Mouse (Mus musculus) fat pad, adult 2 months (tissue): ENCODE data around the gene Armh1.

ENCODE experiments used
- DNase-seq: peaks from one replicate; pipeline ENCODE4 v3.0.0-alpha.2; 2011; ENCODE audit warnings: low read depth, low spot score; ENCODE audit errors: extremely low read depth

Gene Armh1

GRCm38 (mm10) chr4:117251801-117252316, at the start of gene Armh1, which contains the start of gene Tmem53:
Gene Armh1 (minus strand): TSS chr4:117252125.
Gene Tmem53 (plus strand): TSS chr4:117251951.
- DNase-seq: no peak

- no peak for DNase-seq
These were observed 48.0 kb upstream of the Armh1 start for GRCm38 (mm10) chr4:117299921-117300320.

DNA sequence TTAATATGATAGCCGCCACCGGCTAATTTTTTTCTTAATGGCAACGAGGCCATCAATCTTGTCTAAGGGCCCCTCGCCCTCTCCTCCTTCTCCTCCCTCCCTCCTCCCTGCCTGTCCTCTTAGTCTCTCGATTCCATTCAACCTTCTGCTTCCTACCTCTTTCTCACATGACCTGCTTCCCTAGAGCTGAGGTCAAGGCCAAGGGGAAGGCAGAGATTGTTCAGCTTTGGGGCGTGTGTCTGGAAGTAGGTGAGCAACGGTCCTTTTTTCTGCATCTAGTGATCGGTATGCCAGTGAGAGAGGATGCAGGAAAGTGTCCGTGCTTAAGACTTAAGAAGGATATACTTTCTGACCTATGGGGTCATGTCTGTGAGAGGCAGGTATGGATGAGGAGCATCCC, 45.9 kb upstream of the Armh1 start:
- DNase-seq: no peak

DNA sequence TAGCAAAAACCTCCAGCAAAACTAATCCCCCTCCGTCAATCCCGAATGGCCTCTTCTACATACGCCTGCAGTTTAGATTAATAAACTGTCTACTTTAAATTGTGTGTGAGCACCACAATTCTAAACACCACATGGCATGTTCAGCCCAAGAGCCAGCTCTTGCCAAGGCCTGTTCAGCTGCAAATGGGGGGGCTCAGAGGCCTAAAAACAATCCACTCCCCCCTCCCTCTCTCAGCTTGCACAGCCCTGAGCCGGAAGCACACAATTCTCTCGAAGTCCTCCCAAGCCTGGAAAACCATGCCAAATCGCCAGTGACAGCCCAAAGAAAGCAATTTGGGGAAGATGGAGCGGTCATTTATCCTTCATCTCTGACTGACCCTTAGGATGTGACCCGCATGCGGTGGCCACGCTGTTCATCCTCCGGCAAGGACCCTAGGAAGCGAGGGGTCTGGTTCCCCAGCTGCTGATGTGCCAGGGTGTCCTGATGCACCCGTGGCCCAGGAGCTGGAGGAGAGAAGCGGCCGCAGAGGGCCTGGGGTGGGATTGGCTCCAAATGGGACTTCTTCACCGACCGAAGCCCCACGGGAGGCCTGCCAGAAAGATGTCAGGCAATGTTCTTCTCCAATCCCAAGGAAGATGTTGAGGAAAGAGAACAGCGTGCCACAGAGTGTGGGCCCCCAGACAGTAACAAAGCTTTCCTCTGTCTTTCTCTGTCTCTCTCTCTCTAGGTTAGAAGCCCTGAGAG, 45.1 kb upstream of the Armh1 start:
- no peak for DNase-seq

GRCm38 (mm10) chr4:117291696-117292095, 39.8 kb upstream of the Armh1 start:
- no peak for DNase-seq

DNA sequence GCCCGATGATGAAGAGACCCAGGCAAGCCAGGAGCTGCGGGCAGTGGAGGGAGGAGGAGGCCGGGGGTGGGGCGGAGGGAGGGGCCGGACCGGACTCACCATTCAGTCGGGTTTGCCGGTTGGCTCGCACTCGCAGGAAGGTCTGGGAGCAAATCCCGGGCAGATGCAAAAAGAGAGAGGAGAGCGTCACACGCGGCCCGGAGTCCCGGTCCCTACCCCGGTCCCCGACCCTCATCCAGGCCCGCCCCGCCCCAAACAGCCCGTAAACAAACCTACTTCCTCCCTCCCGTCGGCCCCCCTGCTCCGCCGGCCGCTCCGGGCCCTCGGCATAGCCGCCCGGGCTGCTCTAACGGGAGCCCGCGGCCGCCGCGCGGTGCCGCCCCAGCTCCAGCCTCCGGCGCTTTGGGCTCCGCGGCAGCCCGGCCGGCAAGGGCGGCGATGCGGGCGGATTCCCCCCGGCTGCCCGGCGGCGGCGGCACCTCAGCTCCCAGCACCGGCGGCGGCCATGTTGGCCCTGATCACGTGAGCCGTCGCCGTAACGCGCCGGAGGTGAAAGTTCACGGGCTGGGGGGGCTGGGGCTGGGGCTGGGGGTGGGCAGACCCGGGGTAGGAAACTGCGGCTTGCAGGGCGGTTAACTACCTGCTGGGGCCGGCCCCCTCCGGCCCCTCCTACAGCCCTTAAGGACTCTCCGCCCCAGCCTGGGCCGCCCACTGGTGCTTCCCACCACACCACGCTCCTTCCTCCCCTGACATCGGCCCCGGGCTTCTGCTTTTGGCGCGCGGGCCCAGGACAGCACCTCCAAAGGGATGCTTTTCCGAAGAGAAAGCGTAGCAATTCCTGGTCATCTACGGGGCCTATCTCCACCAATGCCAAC, 37.2 kb upstream of the Armh1 start:
- no peak for DNase-seq

DNA sequence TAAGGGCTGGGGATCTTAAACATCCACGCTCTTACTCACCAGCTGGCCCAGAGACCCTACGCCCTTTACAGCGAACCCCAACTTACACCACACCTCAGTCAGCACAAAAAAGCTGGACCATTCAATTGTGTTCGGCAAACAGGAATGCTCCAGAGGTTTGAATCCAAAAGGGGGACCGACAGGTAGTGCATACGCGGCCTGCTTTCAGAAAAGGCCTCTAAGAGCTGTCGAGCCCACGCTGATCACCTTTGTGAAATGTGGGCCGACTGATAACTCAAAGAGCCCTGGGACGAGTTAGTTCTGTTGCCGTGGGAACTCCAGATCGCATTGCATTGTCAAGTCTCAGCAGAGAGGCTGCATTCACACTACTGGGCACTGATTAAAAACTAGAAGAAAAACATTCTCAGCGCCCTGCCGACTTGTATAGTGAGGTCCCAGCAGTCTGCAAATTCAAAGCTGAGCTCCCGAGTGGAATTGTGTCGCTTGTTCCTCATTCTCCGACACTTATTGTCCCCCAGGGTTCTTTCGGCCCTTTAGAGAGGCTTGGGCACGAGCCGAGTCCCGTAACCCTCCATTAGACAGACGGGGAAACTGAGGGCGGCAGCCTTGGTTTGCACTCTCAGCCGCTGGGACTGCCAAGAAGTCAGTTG, 36.5 kb upstream of the Armh1 start:
- no peak for DNase-seq

DNA sequence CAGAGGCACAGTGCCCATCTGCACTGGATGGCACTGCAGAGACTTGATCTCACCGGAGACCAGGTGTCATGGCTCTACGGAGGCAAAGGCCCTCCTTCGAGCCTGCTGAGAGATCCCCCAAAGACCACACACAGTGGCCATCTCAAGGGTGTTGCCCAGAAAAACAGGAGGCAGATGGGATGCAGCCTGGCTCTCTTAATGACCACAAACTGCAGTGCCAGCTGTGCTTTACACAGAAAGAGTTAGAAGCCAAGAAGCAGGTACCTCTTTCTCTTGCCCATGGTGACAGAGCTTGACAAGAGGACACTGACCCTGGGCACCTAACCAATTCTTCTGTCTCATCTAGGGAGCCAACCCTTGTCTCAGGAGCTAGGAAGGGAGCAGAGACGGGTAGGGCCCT, 32.4 kb upstream of the Armh1 start:
- DNase-seq: no peak

- DNase-seq: no peak
These were observed 31.6 kb upstream of the Armh1 start for GRCm38 (mm10) chr4:117283271-117284191.

DNA sequence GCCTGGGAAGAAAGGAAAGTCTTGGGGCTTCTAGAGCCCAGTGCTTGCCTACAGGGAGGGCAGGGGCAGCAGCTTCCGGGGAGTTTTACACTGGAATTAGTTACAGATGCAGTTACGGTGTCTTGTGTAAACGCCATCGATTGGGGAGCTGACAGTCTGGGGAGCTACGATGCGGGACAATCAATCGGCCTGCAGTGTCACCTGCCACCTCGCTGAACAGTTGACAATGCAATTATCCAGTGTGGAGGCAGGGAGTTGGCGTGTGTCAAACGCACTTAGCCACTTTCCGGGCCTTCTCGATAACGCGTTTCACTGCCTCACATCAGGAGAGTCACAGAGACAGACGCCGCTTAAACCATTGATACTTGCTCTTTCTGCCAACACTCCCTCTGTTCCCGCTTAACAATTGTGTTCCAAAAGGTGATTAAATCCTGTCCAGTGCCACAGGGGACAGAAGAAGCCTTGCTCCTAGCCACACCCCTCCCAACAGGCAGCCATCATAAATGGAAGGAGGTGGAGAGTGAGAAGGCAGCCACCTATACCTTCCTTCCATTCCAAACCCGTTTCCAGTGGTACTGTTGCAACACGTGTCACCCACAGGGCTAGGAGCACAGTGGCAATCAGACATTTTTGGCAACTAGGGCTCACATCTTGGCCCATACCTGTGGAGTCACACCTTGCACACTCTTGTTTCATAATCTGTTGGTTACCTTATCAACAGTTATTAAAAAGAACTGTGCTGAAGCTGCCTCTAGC, 29.3 kb upstream of the Armh1 start:
- peak; percentile 72 for DNase-seq

- DNase-seq: no peak
These were observed 28.5 kb upstream of the Armh1 start for GRCm38 (mm10) chr4:117280397-117280930.

DNA sequence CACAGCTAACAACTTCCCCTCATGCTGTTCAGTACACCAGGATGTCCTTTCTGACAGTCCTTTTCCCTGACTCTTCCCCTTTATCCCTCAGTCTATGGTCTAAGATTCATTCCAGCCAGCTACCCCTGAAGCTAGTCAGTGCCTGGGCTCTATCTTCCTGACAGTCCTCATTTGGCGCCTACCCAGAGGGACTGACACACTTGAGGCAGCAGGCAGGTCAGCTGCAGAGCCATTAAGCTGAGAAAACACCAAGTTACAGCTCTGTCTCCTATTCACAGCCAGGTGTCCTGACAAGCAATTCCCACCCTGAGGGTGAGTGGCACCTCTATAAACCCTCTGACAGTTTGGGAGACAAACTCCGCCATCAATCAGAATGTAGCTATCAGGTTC, 27.3 kb upstream of the Armh1 start:
- no peak for DNase-seq

DNA sequence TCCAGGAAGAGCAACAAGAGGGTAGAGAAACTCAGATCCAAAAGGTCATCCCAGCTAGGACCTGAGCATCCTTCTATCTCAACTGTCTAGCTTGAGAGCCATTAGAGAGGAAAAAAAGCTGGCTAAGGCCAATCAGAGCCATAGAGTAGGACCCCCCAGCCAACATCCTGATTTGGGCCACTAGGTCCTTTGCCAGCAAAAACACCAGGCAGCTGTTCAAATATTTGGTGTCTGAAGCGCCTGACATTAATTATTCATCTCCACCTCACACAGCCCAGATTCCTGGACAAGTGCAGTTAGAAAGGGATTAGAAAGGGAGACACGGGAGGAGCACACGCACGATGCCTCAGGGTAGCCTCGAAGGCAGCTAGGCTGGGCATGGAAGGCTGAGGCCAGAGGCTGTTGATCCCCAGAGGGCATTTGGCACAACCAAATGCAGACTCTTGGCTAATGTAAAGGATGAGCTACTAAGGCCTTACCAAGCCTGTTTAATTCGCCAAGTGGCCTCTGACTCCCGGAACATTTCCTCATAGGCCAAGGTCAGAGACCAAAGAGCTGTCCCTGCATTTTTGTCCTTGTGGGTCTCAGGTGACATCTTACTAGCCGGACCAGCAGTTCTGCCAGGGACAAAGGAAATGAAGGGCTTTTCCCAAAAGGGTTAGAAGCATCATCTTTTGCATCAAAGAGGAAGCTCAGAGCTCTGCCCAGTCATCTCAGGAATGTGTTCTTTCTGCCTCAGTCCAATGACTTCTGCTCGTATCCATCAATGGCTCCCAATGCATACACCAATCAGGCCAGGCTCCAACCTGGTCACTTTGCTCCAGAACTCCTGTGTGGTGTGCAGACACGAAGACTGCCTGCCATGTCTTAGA, 26.7 kb upstream of the Armh1 start:
- DNase-seq: no peak

- no peak for DNase-seq
These were observed 25.8 kb upstream of the Armh1 start for GRCm38 (mm10) chr4:117277687-117278086.

DNA sequence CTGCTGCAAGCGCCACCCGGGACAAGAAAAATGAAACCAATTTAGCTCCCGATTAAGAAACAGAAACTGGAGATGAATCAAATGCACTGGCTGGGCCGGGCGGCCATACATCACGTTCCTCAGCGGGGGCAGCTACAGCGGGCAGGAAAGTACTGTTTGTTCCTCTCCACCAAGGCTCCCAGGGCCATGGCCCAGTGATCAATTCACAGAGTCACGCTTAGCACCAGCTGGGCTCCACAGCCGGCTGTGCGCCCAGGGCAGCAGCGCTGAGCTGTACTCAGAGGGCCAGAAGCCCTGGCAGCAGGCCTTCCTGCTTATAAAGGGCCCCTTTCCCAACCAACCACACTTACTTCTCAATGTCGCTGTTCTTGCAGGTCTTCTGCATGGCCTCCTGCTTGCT, 25.1 kb upstream of the Armh1 start:
- no peak for DNase-seq

GRCm38 (mm10) chr4:117276281-117276711, 24.4 kb upstream of the Armh1 start:
- DNase-seq: no peak

DNA sequence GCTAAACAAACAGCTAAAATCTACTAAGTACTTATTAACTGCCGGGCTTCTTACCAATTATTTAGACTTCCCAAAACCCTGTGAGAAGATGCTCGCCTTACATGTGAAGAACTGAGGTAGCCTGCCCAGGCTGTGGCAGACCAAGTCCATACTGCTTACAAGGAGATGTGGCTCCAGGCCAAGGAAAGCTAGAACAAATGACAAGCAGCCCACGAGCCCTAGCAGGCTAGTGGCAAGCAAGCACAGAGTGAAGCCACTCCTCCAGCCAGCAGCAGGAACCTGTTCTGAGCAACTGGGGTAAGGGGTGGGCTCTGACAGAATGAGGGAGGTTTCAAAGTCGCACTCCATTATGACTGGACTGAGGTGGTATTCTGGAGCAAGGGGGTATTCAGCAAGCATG, 22.8 kb upstream of the Armh1 start:
- DNase-seq: no peak

GRCm38 (mm10) chr4:117272459-117272858, 20.5 kb upstream of the Armh1 start:
- DNase-seq: no peak
